Mouse (Mus musculus) C2C12 (cell line): ENCODE measurements around the gene Nbr1. TPM values are rescaled to one million over a fixed set of nuclear protein-coding genes. Genes with fewer than 3 reads are reported as not detected.

Experiments used
- H3K27me3 ChIP-seq: one replicate; pipeline ENCODE4 v1.6.1; 2011; ENCODE audit not compliant: control insufficient read depth, insufficient read depth, insufficient read length
- H3K36me3 ChIP-seq: one replicate; pipeline ENCODE4 v1.6.1; 2011; ENCODE audit not compliant: control insufficient read depth, insufficient read depth
- H3K4me3 ChIP-seq: one replicate; pipeline ENCODE4 v1.5.1; 2011; ENCODE audit warnings: mild to moderate bottlenecking, control low read depth; ENCODE audit not compliant: poor library complexity, insufficient read depth, severe bottlenecking
- H3K79me2 ChIP-seq: one replicate; pipeline ENCODE4 v1.6.1; 2011; ENCODE audit not compliant: control insufficient read depth, insufficient read depth
- H3K79me3 ChIP-seq: one replicate; pipeline ENCODE4 v1.6.1; 2011; ENCODE audit warnings: low read depth, control low read depth
- H3ac ChIP-seq: one replicate; pipeline ENCODE3; 2011; ENCODE audit warnings: low read depth; ENCODE audit not compliant: control insufficient read depth, insufficient read length
- CEBPB ChIP-seq: IDR thresholded peaks from one replicate; pipeline ENCODE4 v1.6.1; 2011; ENCODE audit warnings: low read depth, mild to moderate bottlenecking, control low read depth, moderate library complexity
- CTCF ChIP-seq: IDR thresholded peaks from one replicate; pipeline ENCODE4 v1.5.1; 2011; ENCODE audit not compliant: control insufficient read depth, insufficient read depth, insufficient read length
- FOSL1 ChIP-seq: IDR thresholded peaks from one replicate; pipeline ENCODE4 v1.8.0; 2011; ENCODE audit warnings: mild to moderate bottlenecking, low read length; ENCODE audit not compliant: poor library complexity, insufficient read depth, severe bottlenecking
- MAX ChIP-seq: IDR thresholded peaks from one replicate; pipeline ENCODE4 v1.6.1; 2011; ENCODE audit warnings: mild to moderate bottlenecking, control low read depth
- MYOD1 ChIP-seq: IDR thresholded peaks from one replicate; pipeline ENCODE4 v1.6.1; 2011; ENCODE audit warnings: low read depth; ENCODE audit not compliant: control insufficient read depth, insufficient read length
- MYOG ChIP-seq: IDR thresholded peaks from one replicate; pipeline ENCODE4 v1.6.1; 2011; ENCODE audit not compliant: control insufficient read depth, insufficient read length; ENCODE audit errors: extremely low read depth
- USF1 ChIP-seq: IDR thresholded peaks from one replicate; pipeline ENCODE4 v1.6.1; 2011; ENCODE audit warnings: low read depth, mild to moderate bottlenecking, control low read depth, moderate library complexity
- polyA plus RNA-seq: library from polyadenylated mRNA; unstranded; fragments of >200 nt; fragmentation: generic; extraction: Trizol; gene quantifications from one replicate; pipeline ENCODE4 v1.2.1, GENCODE M21; 2012; ENCODE audit warnings: missing spikeins

The Nbr1 gene
- polyA plus RNA-seq, 1 experiment, result 15.7 TPM

GRCm38 (mm10) chr11:101525056-101525455, 26.9 kb upstream of the Nbr1 start:
- no peaks in the 10 kb centered on the region for H3K79me2 ChIP-seq
- H3K4me3 ChIP-seq, result no peak overlapping the region
- no peaks in the 10 kb centered on the region for H3K27me3 ChIP-seq
- H3K79me3 ChIP-seq, result no peaks in the 10 kb centered on the region
- peaks cover 89% of the 10 kb centered on the region for H3K36me3 ChIP-seq
- H3ac ChIP-seq, result no peak overlapping the region
- TF ChIP-seq MAX, result no peak
- no peak for TF ChIP-seq USF1
- no peak for TF ChIP-seq MYOD1
- no peak for TF ChIP-seq CEBPB
- TF ChIP-seq FOSL1, result no peak
- TF ChIP-seq MYOG, result no peak
- no peak for TF ChIP-seq CTCF

GRCm38 (mm10) chr11:101525936-101526595, 25.9 kb upstream of the Nbr1 start:
- Histone ChIP-seq H3K36me3 (peaks cover 96% of the 10 kb centered on the region), H3ac (no peak overlapping the region), H3K79me3 (no peaks in the 10 kb centered on the region), H3K27me3 (no peaks in the 10 kb centered on the region), H3K79me2 (no peaks in the 10 kb centered on the region), H3K4me3 (no peak overlapping the region)
- TF ChIP-seq MYOG (no peak), MAX (no peak), CEBPB (no peak), MYOD1 (no peak), CTCF (no peak), USF1 (no peak), FOSL1 (no peak)

GRCm38 (mm10) chr11:101526686-101527085, 25.3 kb upstream of the Nbr1 start:
- Histone ChIP-seq H3K79me2 (no peaks in the 10 kb centered on the region), H3K36me3 (peaks cover 95% of the 10 kb centered on the region), H3K27me3 (no peaks in the 10 kb centered on the region), H3K79me3 (no peaks in the 10 kb centered on the region), H3ac (no peak overlapping the region), H3K4me3 (no peak overlapping the region)
- no peak for TF ChIP-seq FOSL1
- no peak for TF ChIP-seq CTCF
- no peak for TF ChIP-seq USF1
- TF ChIP-seq MYOD1, result no peak
- no peak for TF ChIP-seq MYOG

GRCm38 (mm10) chr11:101543533-101543932, 8.4 kb upstream of the Nbr1 start:
- peaks cover 71% of the 10 kb centered on the region for H3K79me2 ChIP-seq
- no peak overlapping the region for H3K4me3 ChIP-seq
- TF ChIP-seq CEBPB, result no peak
- no peak for TF ChIP-seq MAX
- TF ChIP-seq MYOG, result no peak
- H3K79me3 ChIP-seq, result peaks cover 8% of the 10 kb centered on the region
- peaks cover 36% of the 10 kb centered on the region for H3K36me3 ChIP-seq
- H3ac ChIP-seq, result no peak overlapping the region
- H3K27me3 ChIP-seq, result no peaks in the 10 kb centered on the region

GRCm38 (mm10) chr11:101544132-101544531, 7.8 kb upstream of the Nbr1 start:
- H3K27me3 ChIP-seq, result no peaks in the 10 kb centered on the region
- no peak overlapping the region for H3K4me3 ChIP-seq
- H3K36me3 ChIP-seq, result peaks cover 38% of the 10 kb centered on the region
- peaks cover 77% of the 10 kb centered on the region for H3K79me2 ChIP-seq
- H3K79me3 ChIP-seq, result peaks cover 10% of the 10 kb centered on the region
- TF ChIP-seq MYOG, result no peak
- TF ChIP-seq MYOD1, result no peak
- TF ChIP-seq CTCF, result no peak
- no peak for TF ChIP-seq CEBPB
- TF ChIP-seq MAX, result no peak
- TF ChIP-seq USF1, result no peak
- no peak for TF ChIP-seq FOSL1
- H3ac ChIP-seq, result no peak overlapping the region

- Histone ChIP-seq H3K27me3 (no peaks in the 10 kb centered on the region), H3ac (no peak overlapping the region), H3K4me3 (no peak overlapping the region), H3K79me2 (peaks cover 82% of the 10 kb centered on the region), H3K79me3 (peaks cover 29% of the 10 kb centered on the region), H3K36me3 (peaks cover 24% of the 10 kb centered on the region)
- no peak for TF ChIP-seq CTCF
- TF ChIP-seq MAX, result no peak
- no peak for TF ChIP-seq MYOD1
- no peak for TF ChIP-seq CEBPB
- no peak for TF ChIP-seq FOSL1
- TF ChIP-seq MYOG, result no peak
- TF ChIP-seq USF1, result no peak
Observed at GRCm38 (mm10) chr11:101548526-101548925, 3.4 kb upstream of the Nbr1 start.
